Mouse (Mus musculus) thymus, adult 2 months (tissue): Measurements from ENCODE around the gene Ispd. TPM values are rescaled to one million over a fixed set of nuclear protein-coding genes. Genes with fewer than 3 reads are reported as not detected.

ENCODE experiments used
- DNase-seq: peaks from one replicate; pipeline ENCODE4 v3.0.0; 2021
- H3K27ac ChIP-seq: fragments of 200-500 bp; 2 replicates; pipeline ENCODE4 v1.5.1; 2012; ENCODE audit warnings: low read length, control low read depth; ENCODE audit not compliant: control insufficient read depth, insufficient read depth
- H3K27me3 ChIP-seq: fragments of 200-500 bp; 2 replicates; pipeline ENCODE4 v1.6.1; 2012; ENCODE audit warnings: mild to moderate bottlenecking, low read length, moderate library complexity, mixed read lengths; ENCODE audit not compliant: control insufficient read depth, insufficient read depth
- H3K36me3 ChIP-seq: fragments of 200-500 bp; 2 replicates; pipeline ENCODE4 v1.6.1; 2012; ENCODE audit warnings: mild to moderate bottlenecking, low read length, moderate library complexity; ENCODE audit not compliant: control insufficient read depth, insufficient read depth
- H3K4me1 ChIP-seq: fragments of 200-500 bp; replicated peaks from 2 replicates; pipeline ENCODE4 v1.6.1; 2012; ENCODE audit warnings: low read length; ENCODE audit not compliant: control insufficient read depth, insufficient read depth
- H3K4me3 ChIP-seq: fragments of 200-500 bp; 2 replicates; pipeline ENCODE4 v1.5.1; 2012; ENCODE audit warnings: mild to moderate bottlenecking, low read length, control low read depth, moderate library complexity; ENCODE audit not compliant: control insufficient read depth, insufficient read depth
- CTCF ChIP-seq: fragments of 200-500 bp; IDR thresholded peaks from 2 replicates; pipeline ENCODE4 v1.5.1; 2012; ENCODE audit warnings: mild to moderate bottlenecking, control low read depth, low read length, moderate library complexity, borderline replicate concordance; ENCODE audit not compliant: control insufficient read depth, poor library complexity, insufficient read depth; ENCODE audit errors: extremely low read depth
- POLR2A ChIP-seq: fragments of 200-500 bp; IDR thresholded peaks from 2 replicates; pipeline ENCODE4 v1.6.1; 2012; ENCODE audit warnings: mild to moderate bottlenecking, low read length, control low read depth, moderate library complexity; ENCODE audit not compliant: control insufficient read depth, poor library complexity, insufficient read depth; ENCODE audit errors: extremely low read depth
- WGBS: fragments of 180-500 bp; shearing (Covaris S2); methylation state at CpG from one replicate; pipeline ENCODE4 v1.1.7; 2018; 5-methylcytosine and 5-hydroxymethylcytosine counted together
- polyA plus RNA-seq: library from polyadenylated mRNA; depleted of rRNA; stranded (reverse); fragments of >200 nt; gene quantifications from 2 replicates; pipeline ENCODE4 v1.2.3, GENCODE M21; 2012

Gene Ispd
- polyA plus RNA-seq, 1 experiment: 0.53 TPM

DNA sequence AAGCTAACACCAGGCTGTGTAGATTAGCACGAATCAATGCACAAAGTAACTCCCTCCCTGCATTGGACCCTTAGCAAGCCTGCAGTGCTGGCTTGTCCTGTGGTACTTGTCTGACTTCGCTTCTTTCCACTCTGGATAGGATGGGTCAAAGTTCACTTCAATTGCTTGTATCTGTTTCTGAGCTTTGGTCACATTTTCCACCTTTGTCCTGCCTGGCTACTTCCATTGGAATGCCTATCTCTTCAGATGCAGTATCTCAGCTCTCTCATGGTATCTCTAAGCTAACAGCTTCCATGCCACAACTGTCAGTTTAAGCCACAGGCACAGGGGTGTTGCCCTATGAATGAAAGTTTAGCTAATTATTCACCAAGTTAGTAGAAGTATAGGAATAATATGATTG lies 142.3 kb downstream of the Ispd start:
- H3K27me3 ChIP-seq: no peaks in the 10 kb centered on the region
- H3K36me3 ChIP-seq: no peaks in the 10 kb centered on the region
- H3K4me3 ChIP-seq: no peak overlapping the region
- TF ChIP-seq POLR2A (no peak), CTCF (no peak)
- DNase-seq: no peak
- 87% methylated on average over 2 of the region's 2 CpGs for WGBS
- no peaks in the 10 kb centered on the region for H3K4me1 ChIP-seq
- H3K27ac ChIP-seq: no peak overlapping the region

DNA sequence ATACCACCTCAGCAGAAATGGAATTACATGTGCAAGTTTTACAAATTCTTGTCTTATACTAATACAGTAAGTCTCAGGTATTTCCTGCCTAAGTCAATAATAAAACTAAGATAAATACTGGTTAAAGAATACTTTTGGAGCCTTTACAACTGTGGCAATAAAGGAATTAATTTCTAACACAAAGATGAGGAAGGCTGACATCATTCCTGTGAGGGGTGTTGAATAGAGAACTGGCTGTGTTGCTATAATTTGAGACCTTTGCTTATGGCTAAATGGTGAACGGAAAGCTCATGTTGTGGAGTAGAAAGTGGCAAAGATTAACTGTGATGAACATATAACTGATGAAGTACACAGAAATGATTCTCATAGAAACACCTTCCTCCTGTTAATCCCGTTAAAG lies 149.7 kb downstream of the Ispd start:
- no peak overlapping the region for H3K4me3 ChIP-seq
- no peak for TF ChIP-seq POLR2A
- no peak for TF ChIP-seq CTCF
- H3K27ac ChIP-seq: no peak overlapping the region
- H3K27me3 ChIP-seq: no peaks in the 10 kb centered on the region
- over 99% methylated on average over 2 of the region's 2 CpGs for WGBS
- no peak for DNase-seq
- no peaks in the 10 kb centered on the region for H3K36me3 ChIP-seq
- no peaks in the 10 kb centered on the region for H3K4me1 ChIP-seq

DNA sequence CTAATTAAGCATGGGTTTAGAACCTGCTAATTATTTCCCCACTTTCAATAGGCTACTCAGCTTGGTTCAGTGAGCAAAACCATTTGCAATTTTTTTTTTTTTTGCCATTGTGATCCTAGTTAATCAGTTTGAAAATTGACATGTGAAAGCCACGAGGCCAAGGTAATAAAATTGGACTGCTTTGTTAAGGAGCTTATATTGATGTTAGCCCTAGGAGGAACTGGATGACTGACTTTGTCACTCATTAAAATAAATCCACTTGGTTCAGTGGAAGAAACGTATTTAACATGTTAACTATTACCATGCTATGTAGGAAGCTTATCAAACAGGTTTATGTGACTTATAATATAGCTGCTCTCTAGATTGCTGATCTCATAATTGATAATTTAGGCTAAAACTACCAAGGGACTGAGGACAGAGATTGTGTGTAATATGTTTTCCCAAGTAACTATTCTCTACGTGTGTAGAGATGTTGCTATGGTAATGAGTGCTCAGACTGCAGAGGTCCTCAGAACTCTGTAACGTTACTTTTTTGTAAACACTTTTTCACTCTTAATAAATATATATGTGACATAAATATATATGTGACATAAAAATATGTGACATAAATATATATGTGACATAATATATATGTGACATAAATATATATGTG lies 150.3 kb downstream of the Ispd start:
- H3K36me3 ChIP-seq: no peaks in the 10 kb centered on the region
- no peak overlapping the region for H3K27ac ChIP-seq
- TF ChIP-seq POLR2A (no peak), CTCF (no peak)
- no peak for DNase-seq
- H3K4me1 ChIP-seq: no peaks in the 10 kb centered on the region
- no peak overlapping the region for H3K4me3 ChIP-seq
- 88% methylated on average over 4 of the region's 4 CpGs for WGBS
- no peaks in the 10 kb centered on the region for H3K27me3 ChIP-seq

DNA sequence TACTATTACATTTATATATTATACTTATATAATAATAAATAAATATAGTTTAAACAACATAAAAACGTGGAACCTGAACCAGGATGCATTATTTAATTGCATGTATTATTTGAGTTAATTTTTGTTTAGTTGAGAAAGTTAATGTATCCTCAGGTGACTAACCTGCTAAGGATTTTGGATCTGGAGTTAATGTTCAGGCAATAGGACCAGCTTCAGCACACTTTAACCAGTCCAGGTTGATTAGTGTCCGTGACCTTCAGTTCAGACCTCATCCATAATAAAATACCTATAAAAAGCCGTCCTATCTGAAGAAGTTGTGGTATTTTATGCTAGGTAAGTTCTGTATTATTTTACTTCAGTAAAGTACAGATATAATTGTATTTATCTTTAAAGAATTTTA lies 151.3 kb downstream of the Ispd start:
- Histone ChIP-seq H3K4me1 (no peaks in the 10 kb centered on the region), H3K27ac (no peak overlapping the region), H3K27me3 (no peaks in the 10 kb centered on the region), H3K4me3 (no peak overlapping the region), H3K36me3 (no peaks in the 10 kb centered on the region)
- WGBS: 89% methylated on average over 3 of the region's 3 CpGs
- DNase-seq: no peak
- TF ChIP-seq POLR2A (no peak), CTCF (no peak)

DNA sequence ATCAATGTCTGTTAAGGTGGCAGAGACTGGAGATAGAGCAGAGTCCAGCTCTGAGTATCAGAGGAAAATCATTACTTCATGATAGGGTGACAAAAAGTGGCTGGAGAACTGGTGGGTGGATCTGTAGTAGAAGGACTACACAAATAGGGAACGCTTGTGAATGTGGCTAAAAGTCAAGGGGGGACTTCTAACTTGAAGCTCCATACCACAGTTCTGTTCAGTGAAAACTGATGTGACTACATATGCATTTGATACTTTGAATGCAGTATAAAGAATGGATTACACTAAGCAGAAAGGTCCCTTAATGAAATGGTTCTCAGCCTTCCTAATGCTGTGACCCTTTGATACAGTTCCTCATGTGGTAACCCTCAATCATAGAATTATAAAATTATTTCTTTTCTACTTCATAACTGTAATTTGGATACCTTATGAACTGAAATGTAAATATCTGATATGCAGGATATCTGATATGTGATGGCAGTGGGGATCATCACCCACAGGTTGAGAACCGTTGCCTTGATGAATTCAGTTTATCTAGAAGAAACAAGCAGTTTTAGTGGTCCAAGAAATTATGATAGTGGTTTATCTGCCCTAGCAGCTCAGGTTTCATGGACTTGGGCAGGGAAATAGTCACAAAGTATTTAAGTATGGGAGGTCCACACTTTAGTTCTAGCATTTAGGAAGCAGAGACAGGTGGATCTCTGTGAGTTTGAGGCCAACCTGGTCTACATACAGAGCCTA lies 152.1 kb downstream of the Ispd start:
- DNase-seq: no peak
- no peaks in the 10 kb centered on the region for H3K4me1 ChIP-seq
- no peak overlapping the region for H3K4me3 ChIP-seq
- no peaks in the 10 kb centered on the region for H3K27me3 ChIP-seq
- H3K36me3 ChIP-seq: no peaks in the 10 kb centered on the region
- TF ChIP-seq POLR2A: no peak
- no peak for TF ChIP-seq CTCF
- H3K27ac ChIP-seq: no peak overlapping the region
- 97% methylated on average over 2 of the region's 2 CpGs for WGBS

DNA sequence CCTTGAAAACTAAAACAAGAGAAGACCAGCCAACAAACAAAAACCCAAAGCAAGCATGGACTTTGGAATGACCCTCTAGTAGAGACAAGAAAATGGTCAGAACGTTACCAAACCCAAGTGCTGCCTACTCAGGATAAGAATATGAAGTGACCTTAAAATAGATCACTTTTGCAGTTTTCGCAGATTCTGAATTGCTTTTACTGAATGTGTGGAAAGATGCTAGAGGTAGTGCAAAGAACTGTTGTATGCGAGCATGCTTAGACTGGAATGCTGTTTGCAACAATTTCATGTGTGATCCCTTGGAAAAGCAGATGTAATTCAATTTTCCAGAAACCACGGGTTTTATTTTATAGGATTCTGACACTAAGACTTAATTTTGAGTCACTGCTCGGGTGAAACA lies 153.3 kb downstream of the Ispd start:
- H3K27me3 ChIP-seq: no peaks in the 10 kb centered on the region
- DNase-seq: no peak
- no peak for TF ChIP-seq POLR2A
- TF ChIP-seq CTCF: no peak
- H3K4me1 ChIP-seq: no peaks in the 10 kb centered on the region
- H3K36me3 ChIP-seq: no peaks in the 10 kb centered on the region
- 94% methylated on average over 5 of the region's 5 CpGs for WGBS
- no peak overlapping the region for H3K27ac ChIP-seq
- no peak overlapping the region for H3K4me3 ChIP-seq

DNA sequence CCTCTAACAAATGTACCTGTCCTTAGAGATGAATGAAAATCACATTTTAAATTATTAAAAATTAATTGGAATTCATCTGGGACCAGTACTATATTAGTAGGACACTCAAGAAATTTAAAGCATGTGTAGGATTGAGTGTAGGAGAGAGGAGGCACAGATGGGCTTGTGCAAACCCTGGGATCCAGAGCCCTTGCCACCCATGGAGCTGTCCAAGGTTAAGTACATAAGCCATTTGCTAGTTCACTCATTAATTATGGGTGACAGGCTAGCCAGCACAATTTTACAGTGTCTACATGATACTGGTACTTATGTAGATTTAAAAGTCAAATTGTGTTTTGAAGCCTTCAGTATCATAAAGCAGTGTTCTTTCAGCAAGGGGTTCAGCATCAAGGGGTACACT lies 164.1 kb downstream of the Ispd start:
- Histone ChIP-seq H3K36me3 (no peaks in the 10 kb centered on the region), H3K4me3 (no peak overlapping the region), H3K27ac (no peak overlapping the region), H3K27me3 (no peaks in the 10 kb centered on the region), H3K4me1 (no peaks in the 10 kb centered on the region)
- no peak for DNase-seq
- no peak for TF ChIP-seq CTCF
- TF ChIP-seq POLR2A: no peak
